Mouse (Mus musculus) cortical plate, adult 2 months (tissue): ENCODE data around the gene Prkcz.

Experiments used
- CTCF ChIP-seq: fragments of 200-500 bp; IDR thresholded peaks from 2 replicates; pipeline ENCODE4 v1.5.1; 2011; ENCODE audit warnings: mild to moderate bottlenecking, control low read depth, low read length; ENCODE audit not compliant: insufficient read depth; ENCODE audit errors: extremely low read depth
- POLR2A ChIP-seq: fragments of 200-500 bp; IDR thresholded peaks from 2 replicates; pipeline ENCODE4 v1.6.1; 2011; ENCODE audit warnings: mild to moderate bottlenecking, low read length, control low read depth; ENCODE audit not compliant: insufficient read depth; ENCODE audit errors: extremely low read depth

DNA sequence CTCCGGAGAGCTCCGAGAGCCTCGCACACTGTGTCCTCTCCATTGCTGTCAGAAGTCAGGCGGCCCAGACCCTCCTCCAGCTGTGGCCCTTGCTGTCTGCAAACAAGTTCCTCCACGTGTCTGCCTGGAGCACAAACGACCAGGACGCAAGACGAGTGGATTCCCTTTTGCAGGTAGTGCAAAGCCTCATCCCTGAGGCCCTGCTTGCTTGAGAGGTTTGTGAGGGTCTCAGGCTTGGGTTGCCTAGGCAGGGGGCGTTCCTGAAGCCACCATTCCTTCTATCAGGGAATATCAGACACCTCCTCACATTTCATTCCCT is 37.0 kb upstream of the Prkcz start:
- TF ChIP-seq CTCF (no peak), POLR2A (no peak)
